Mouse (Mus musculus) small intestine, adult 2 months (tissue): Measurements from ENCODE around the gene Grb2.

Experiments
- CTCF ChIP-seq: fragments of 200-500 bp; IDR thresholded peaks from 2 replicates; pipeline ENCODE4 v1.5.1; 2012; ENCODE audit warnings: low read depth, mild to moderate bottlenecking, control low read depth, inconsistent platforms, low read length, moderate library complexity, mixed read lengths; ENCODE audit not compliant: insufficient replicate concordance, insufficient read length; ENCODE audit errors: extremely low read depth
- POLR2A ChIP-seq: fragments of 200-500 bp; IDR thresholded peaks from 2 replicates; pipeline ENCODE4 v1.6.1; 2012; ENCODE audit warnings: low read depth, mild to moderate bottlenecking, control low read depth, inconsistent platforms, low read length, moderate library complexity

GRCm38 (mm10) chr11:115604304-115604696 lies 104.1 kb downstream of the Grb2 start:
- TF ChIP-seq POLR2A: no peak
- TF ChIP-seq CTCF: no peak
